8 mouse cellular contexts compared by ENCODE assay signal in the genomic region with DNA sequence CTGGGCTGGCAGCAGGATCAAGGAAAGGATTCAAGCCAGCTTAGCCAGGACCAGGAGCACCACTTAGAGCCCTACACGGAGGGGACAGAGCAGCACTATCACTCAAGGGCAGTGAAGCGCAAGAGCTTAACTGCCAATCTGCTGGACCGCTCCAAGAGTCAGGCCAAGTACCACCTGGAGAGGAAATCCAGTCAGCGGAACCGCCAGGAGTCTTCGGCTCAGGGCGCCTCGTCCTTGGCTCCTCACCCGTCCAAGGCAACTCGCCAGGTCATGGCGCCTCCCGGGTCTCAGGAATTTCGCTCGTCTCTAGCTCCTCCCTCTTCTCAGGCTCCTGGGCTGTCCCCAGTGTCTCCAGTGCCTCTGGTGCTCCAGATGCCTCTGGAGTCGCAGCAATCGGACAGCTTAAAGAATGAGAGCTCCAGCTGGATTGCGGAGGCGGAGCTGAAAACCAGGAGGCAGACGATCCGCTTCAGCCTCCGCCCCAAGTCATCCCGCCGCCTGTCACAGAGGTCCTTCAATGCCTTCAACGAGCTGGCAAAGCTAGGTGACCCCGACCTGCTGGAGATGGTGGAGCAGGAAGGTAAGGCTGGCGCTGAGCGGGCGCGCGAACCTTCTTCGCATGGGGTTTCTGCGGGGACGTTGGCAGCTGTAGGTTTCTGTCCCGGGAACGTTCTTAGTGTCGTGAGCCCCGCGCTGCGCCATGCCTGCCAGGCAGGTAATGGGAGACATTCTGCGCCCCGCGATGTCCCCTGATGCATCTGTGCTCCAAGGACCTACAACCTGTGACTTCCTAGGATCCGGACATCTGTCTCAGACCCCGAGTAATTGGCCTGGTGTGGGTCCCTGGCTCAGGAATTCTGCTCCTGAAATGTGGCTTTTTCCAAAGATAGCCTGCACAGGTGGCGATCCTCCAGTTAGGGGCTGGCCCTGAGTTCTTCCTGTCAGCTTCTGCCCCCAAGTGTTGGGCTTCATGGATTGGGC. TPM values are rescaled to one million over a fixed set of nuclear protein-coding genes. Genes with fewer than 3 reads are reported as not detected.
A peak's percentile ranks its signal among the peaks of the same experiment; 100 is the strongest.
DNase-seq lines count a peak whose midpoint lies in the region; ATAC-seq lines count a peak whose summit lies in the region.

A gene (plus strand): TSS at position 359 of the 981 bp plus-strand sequence.

- peak within 1 kb of the TSS; percentile 73 for H3K4me2 ChIP-seq in hindbrain, embryonic 15.5 days

- H3K27me3 ChIP-seq in hindbrain, embryonic 15.5 days = peaks cover 4% of the 10 kb centered on the region

- H3K9me3 ChIP-seq in hindbrain, embryonic 15.5 days = no peaks in the 10 kb centered on the region

- 0 out of 2 replicates have a peak, but pooled peaks cover 4% of the 10 kb centered on the region for H3K4me1 ChIP-seq in hindbrain, embryonic 15.5 days (replicated peaks)

- DNase-seq in ES-CJ7 (ENCODE audit: low read depth, low spot score) = peak; percentile 64
- DNase-seq in cerebellum, postnatal 10 days = peak; percentile 84 to 88
- DNase-seq in frontal cortex, postnatal 25 days (ENCODE audit: low spot score in 2 of 2) = peak; percentile 4 to 6
- peak; percentile 5 to 12 for DNase-seq in layer of hippocampus, postnatal 36 days
- peak; percentile 45 for DNase-seq in lung, postnatal 10 days
- DNase-seq in retina, postnatal 7 days (ENCODE audit: low read depth, low spot score) = peak; percentile 4

- peak within 1 kb of the TSS; percentile 52 for H3K9ac ChIP-seq in hindbrain, embryonic 15.5 days

- WGBS in hindbrain, embryonic 15.5 days = 3% methylated on average over 45 of the region's 45 CpGs

- H3K4me3 ChIP-seq in hindbrain, embryonic 15.5 days = peak within 1 kb of the TSS; percentile 51

- no peaks in the 10 kb centered on the region for H3K36me3 ChIP-seq in hindbrain, embryonic 15.5 days

- ATAC-seq in hindbrain, embryonic 15.5 days (ENCODE audit: low FRiP score, low read depth) = peak; percentile 81
- no peak for ATAC-seq in inflammation-experienced regulatory T-cells, adult 6 months

- H3K27ac ChIP-seq in hindbrain, embryonic 15.5 days (replicated peaks) = peak within 1 kb of the TSS; percentile 17; the same call in 1 of the 2 replicates

RNA-seq across cellular contexts. Expression of the gene that starts here (rescaled TPM):
- polyA plus RNA-seq in hindbrain, embryonic 15.5 days (2015; fragmentation: Nextera tagmentation; extraction: Ambion mirVana) = 1.0 and 1.2 TPM in 2 replicates
- 1 to 10 TPM in 1 of 2 experiments, under 1 TPM in 1; 0.78 to 1.0 TPM for total RNA-seq in layer of hippocampus, postnatal 36 days (2021)
- polyA plus RNA-seq in inflammation-experienced regulatory T-cells, adult 6 months (2017; shearing (Covaris generic)) = under 1 TPM in 1 of 3 experiments, not detected in 2; 0.04 TPM

Comparison
In these comparisons a context has a peak if more than half of its experiments do, and no peak if none do; other contexts are left out.
1. DNase-seq: peak in every context shown above with its lines; median percentile 86 in cerebellum, postnatal 10 days; 64 in ES-CJ7; 45 in lung, postnatal 10 days; 8 in layer of hippocampus, postnatal 36 days; 5 in frontal cortex, postnatal 25 days; 4 in retina, postnatal 7 days.